Mouse (Mus musculus) kidney, adult 2 months (tissue): ENCODE results near the gene Kbtbd12.

ENCODE experiments used
- CTCF ChIP-seq: fragments of 200-500 bp; conservative IDR thresholded peaks from 2 replicates; pipeline ENCODE4 v1.5.1; 2011; ENCODE audit warnings: low read depth, mild to moderate bottlenecking, control low read depth, low read length, moderate library complexity, mixed read lengths; ENCODE audit not compliant: insufficient read depth, insufficient read length
- POLR2A ChIP-seq: fragments of 200-500 bp; IDR thresholded peaks from one replicate; pipeline ENCODE4 v1.6.1; 2011; ENCODE audit warnings: low read depth, low read length, control low read depth

DNA sequence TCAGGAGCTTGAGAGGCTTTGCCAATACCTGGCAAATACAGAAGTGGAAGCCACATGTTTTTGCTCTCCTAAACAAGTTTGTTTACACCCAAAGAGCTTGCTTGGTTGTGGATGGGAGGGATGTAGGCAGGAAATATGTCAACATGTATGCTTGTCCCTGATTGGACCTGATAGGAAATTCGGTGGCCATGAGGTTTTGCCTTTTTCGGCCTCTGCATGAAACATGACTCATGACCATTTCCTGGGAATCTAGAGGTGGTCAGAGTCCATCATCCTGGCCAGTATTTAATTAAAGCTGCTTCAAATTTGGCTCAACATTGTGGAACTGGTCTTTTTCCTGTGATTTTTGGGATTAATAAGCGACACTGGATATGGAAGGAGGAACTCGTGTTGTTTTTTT lies 53.8 kb downstream of the Kbtbd12 start:
- no peak for TF ChIP-seq POLR2A
- no peak for TF ChIP-seq CTCF
